Mouse (Mus musculus) embryonic facial prominence, embryonic 11.5 days (tissue): ENCODE results near the gene Ppil6. TPM values are rescaled to one million over a fixed set of nuclear protein-coding genes. Genes with fewer than 3 reads are reported as not detected.

Source experiments
- ATAC-seq: fragments of 200-750 bp; cut with Nextera tagmentation; replicated peaks from 2 replicates; pipeline ENCODE4 v1.8.0; 2017; ENCODE audit warnings: low read depth; ENCODE audit not compliant: insufficient number of reproducible peaks, low FRiP score, low TSS enrichment
- DNase-seq: peaks from one replicate; pipeline ENCODE4 v3.0.0-alpha.2; 2015; ENCODE audit warnings: low spot score
- H3K27ac ChIP-seq: fragments of 300-500 bp; sonication (generic); replicated peaks from 2 replicates; pipeline ENCODE4 v1.5.1; 2014; ENCODE audit warnings: mild to moderate bottlenecking, low read depth, low read length, control low read depth
- H3K27me3 ChIP-seq: fragments of 300-500 bp; sonication (generic); 2 replicates; pipeline ENCODE4 v1.6.1; 2014; ENCODE audit warnings: mild to moderate bottlenecking, low read length, moderate library complexity, mixed read lengths; ENCODE audit not compliant: control insufficient read depth, insufficient read depth
- H3K36me3 ChIP-seq: fragments of 300-500 bp; sonication (generic); replicated peaks from 2 replicates; pipeline ENCODE4 v1.6.1; 2014; ENCODE audit warnings: low read depth, mild to moderate bottlenecking, low read length, moderate library complexity, mixed read lengths; ENCODE audit not compliant: control insufficient read depth, insufficient read depth
- H3K4me1 ChIP-seq: fragments of 300-500 bp; sonication (generic); 2 replicates; pipeline ENCODE4 v1.6.1; 2014; ENCODE audit warnings: low read length, mixed read lengths; ENCODE audit not compliant: control insufficient read depth, insufficient read depth
- H3K4me2 ChIP-seq: fragments of 300-500 bp; sonication (generic); 2 replicates; pipeline ENCODE4 v1.6.1; 2014; ENCODE audit warnings: low read depth, mild to moderate bottlenecking, control low read depth, low read length, moderate library complexity
- H3K4me3 ChIP-seq: fragments of 300-500 bp; sonication (generic); 2 replicates; pipeline ENCODE4 v1.5.1; 2014; ENCODE audit warnings: low read depth, low read length, control low read depth
- H3K9ac ChIP-seq: fragments of 300-500 bp; sonication (generic); replicated peaks from 2 replicates; pipeline ENCODE4 v1.6.1; 2014; ENCODE audit warnings: mild to moderate bottlenecking, control low read depth, low read length
- H3K9me3 ChIP-seq: fragments of 300-500 bp; sonication (generic); replicated peaks from 2 replicates; pipeline ENCODE4 v1.6.1; 2016; ENCODE audit warnings: mild to moderate bottlenecking, low read length, inconsistent platforms, mixed read lengths; ENCODE audit not compliant: control insufficient read depth
- WGBS: fragments of 180-500 bp; shearing (Covaris S2); extraction: QIAGEN DNeasy Blood & Tissue Kit; methylation state at CpG from one replicate; pipeline ENCODE4 v1.1.7; 2014; 5-methylcytosine and 5-hydroxymethylcytosine counted together
- polyA plus RNA-seq: library from polyadenylated mRNA; unstranded; fragments of >200 nt; fragmentation: Nextera tagmentation; extraction: Ambion mirVana; gene quantifications from 2 replicates; pipeline ENCODE4 v1.2.1, GENCODE M21; 2014

Gene Ppil6
- polyA plus RNA-seq, result 0.32 and 0.86 TPM in 2 replicates

DNA sequence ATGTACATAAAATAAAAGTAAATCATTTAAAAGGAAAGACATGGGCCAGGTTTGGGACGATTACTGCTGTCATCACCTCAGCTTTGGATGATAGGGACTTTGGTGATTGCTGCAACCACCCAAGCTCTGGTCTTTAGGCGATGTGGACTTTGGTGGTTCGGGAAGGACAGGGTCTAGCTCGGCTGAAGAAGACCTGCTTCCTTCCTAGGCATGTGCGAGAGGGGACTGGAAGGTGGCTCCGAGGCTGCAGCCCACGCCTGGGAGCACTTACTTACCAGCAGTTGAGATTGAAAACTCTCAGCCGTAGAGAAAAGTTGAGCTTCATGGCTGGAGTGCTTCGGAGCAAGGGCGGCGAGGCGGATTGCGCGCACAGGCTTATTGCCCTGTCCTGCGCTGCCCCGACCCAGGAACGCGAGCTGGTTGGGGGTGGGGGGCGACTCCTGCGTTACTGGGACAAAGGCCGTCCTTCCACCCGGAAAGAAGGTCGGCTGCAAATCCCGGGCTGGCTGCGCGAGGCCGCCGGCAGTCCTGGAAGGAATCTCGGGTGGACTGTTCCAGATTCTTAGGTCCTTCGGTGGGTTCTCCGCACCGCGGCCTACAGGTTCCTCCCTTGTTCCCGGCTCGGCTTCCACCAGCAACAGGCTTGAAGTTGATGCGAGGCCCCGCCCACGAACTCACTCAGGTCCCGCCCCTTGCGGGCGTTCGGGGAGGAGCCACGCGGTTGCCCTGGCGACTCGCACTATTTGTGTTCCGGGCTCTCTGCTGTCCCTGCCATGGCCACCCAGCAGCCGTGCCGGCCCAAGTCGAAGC is at the start of gene Ppil6, which contains the start of gene Smpd2:
Gene Ppil6 (plus strand): TSS at position 732 of the 810 bp plus-strand sequence.
Gene Smpd2 (minus strand): TSS at position 662 of the 810 bp plus-strand sequence.
- peak; percentile 94 for ATAC-seq
- Histone ChIP-seq H3K27ac (peak within 1 kb of the TSS; percentile 56), H3K27me3 (no peaks in the 10 kb centered on the region)

DNA sequence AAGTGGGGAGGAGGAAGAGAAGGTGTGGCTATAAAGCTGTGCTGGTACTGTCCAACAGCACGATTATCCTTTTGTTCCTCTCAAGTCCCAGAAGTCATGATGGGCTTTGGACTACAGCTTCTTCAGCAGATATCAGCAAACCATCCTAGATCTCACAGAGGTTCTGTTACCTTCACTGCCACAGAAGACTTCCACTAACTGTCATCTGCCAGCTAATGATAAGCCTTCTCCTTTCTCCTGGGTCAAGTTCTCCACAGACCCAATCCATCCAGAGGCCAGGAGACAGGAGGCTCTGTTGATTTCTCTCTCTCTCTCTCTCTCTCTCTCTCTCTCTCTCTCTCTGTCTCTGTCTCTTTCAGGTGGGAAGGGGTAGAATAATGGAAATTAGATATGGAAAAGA is 42.0 kb upstream of the Ppil6 start:
- ATAC-seq, result no peak
- 93% methylated on average over 1 of the region's 1 CpGs for WGBS

More for the DNA sequence above, at the start of gene Ppil6, which contains the start of gene Smpd2:
- Histone ChIP-seq H3K4me1 (no peaks in the 10 kb centered on the region; the same call in 1 of the 2 replicates), H3K9ac (peak within 1 kb of the TSS; percentile 79), H3K4me3 (peak within 1 kb of the TSS; percentile 66), H3K4me2 (peak within 1 kb of the TSS; percentile 98), H3K9me3 (no peaks in the 10 kb centered on the region), H3K36me3 (peaks cover 5% of the 10 kb centered on the region)
- peak; percentile 97 for DNase-seq
- WGBS, result under 1% methylated on average over 50 of the region's 50 CpGs

DNA sequence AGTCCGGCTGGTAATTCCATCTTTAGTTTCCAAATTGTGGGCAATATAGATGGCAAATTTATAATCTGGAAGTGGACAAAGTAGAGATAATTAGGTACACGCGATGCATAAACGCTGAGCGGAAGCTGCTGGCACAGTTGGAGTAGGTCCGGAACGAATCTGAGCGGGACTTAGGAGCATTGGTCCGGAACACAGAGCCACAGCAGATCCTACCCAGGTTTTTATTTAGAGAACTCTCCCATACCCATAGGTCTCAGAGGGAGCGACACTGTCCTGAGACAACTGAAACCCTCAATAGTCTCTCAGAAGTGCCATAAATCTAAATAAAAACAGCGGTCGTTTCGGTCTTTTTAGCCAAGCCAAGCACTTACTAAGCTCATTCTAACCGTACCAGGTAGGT is 40.6 kb upstream of the Ppil6 start:
- Histone ChIP-seq H3K27ac (no peak overlapping the region), H3K4me1 (no peaks in the 10 kb centered on the region), H3K4me2 (peak overlapping the region; percentile 42), H3K36me3 (peaks cover 3% of the 10 kb centered on the region), H3K27me3 (no peaks in the 10 kb centered on the region), H3K4me3 (peak overlapping the region; percentile 88), H3K9ac (peak overlapping the region; percentile 80), H3K9me3 (no peaks in the 10 kb centered on the region)
- 14% methylated on average over 14 of the region's 14 CpGs for WGBS
- DNase-seq, result peak; percentile 51
- ATAC-seq, result peak; percentile 60

More for the DNA sequence above, 42.0 kb upstream of the Ppil6 start:
- no peaks in the 10 kb centered on the region for H3K4me1 ChIP-seq
- no peak overlapping the region for H3K4me2 ChIP-seq
- no peak overlapping the region for H3K9ac ChIP-seq
- H3K4me3 ChIP-seq, result no peak overlapping the region
- peaks cover 3% of the 10 kb centered on the region for H3K36me3 ChIP-seq
- H3K9me3 ChIP-seq, result no peaks in the 10 kb centered on the region
- H3K27ac ChIP-seq, result no peak overlapping the region
- no peaks in the 10 kb centered on the region for H3K27me3 ChIP-seq
- no peak for DNase-seq

DNA sequence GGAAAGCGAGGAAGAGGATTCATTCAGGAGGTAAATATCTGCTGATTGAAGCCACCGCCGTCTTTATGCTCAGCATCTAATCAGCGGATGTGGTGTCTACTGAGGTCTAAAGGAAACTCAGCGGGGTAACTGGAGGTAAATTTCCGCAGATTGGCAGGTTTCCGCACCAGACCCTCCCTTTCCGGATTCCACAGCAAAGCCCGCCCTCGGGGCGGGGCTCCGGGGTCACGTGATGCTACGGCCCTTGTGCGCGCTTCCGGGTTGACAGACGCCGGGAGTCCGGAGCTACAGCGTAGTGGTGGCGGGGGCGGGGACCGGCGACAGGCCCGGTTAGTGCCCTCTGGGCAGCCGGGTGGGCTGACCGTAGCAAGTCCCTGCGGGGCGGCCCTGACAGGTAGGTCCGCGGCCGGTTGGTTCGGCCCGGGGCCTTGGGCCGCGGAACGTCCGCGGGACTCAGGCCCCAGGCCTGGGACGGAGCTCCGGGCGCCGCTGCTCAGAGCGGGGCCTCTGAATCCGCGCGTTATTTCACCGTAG is 40.0 kb upstream of the Ppil6 start, which contains the start of gene Zbtb24:
Gene Zbtb24 (plus strand): TSS at position 247 of the 534 bp plus-strand sequence.
- peak; percentile 89 for ATAC-seq
- Histone ChIP-seq H3K27ac (no peak within 1 kb of the TSS), H3K36me3 (peaks cover 3% of the 10 kb centered on the region), H3K27me3 (no peaks in the 10 kb centered on the region), H3K4me2 (peak within 1 kb of the TSS; percentile 68), H3K4me3 (peak within 1 kb of the TSS; percentile 88), H3K4me1 (no peaks in the 10 kb centered on the region), H3K9ac (peak within 1 kb of the TSS; percentile 80), H3K9me3 (no peaks in the 10 kb centered on the region)
- peak; percentile 98 for DNase-seq
- WGBS, result 0% methylated on average over 49 of the region's 49 CpGs

DNA sequence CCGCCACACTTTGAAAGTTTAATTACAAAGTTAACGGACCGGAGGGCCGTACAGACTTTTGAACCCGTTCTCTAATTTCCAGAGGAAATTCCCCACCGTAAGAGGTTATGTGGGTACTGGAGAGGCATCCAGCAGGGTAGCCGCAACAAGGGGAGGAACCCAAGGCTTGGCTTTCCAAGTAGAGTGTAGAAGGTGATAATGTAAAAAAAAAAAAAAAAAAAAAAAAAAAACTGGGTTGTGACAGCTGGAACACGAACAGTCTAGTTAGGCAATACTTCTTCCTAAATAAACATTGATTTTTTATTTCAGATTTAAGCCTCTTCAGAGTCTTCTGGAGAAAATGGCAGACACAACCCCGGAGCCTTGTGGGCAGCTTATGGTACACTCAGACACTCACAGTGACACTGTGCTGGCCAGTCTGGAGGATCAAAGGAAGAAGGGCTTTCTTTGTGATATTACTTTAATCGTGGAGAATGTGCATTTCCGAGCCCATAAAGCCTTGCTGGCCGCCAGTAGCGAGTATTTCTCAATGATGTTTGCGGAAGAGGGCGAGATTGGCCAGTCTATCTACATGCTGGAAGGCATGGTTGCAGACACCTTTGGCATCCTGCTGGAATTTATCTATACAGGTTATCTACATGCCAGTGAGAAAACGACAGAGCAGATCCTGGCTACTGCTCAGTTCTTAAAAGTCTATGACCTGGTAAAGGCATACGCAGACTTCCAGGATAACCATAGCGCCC is 39.3 kb upstream of the Ppil6 start:
- no peak overlapping the region for H3K27ac ChIP-seq
- no peaks in the 10 kb centered on the region for H3K27me3 ChIP-seq
- DNase-seq, result no peak
- H3K9ac ChIP-seq, result peak overlapping the region; percentile 80
- H3K4me1 ChIP-seq, result no peaks in the 10 kb centered on the region
- no peak for ATAC-seq
- H3K4me2 ChIP-seq, result peak overlapping the region; percentile 68
- 56% methylated on average over 18 of the region's 18 CpGs for WGBS
- H3K4me3 ChIP-seq, result peak overlapping the region; percentile 88
- H3K36me3 ChIP-seq, result peaks cover 3% of the 10 kb centered on the region
- H3K9me3 ChIP-seq, result no peaks in the 10 kb centered on the region

DNA sequence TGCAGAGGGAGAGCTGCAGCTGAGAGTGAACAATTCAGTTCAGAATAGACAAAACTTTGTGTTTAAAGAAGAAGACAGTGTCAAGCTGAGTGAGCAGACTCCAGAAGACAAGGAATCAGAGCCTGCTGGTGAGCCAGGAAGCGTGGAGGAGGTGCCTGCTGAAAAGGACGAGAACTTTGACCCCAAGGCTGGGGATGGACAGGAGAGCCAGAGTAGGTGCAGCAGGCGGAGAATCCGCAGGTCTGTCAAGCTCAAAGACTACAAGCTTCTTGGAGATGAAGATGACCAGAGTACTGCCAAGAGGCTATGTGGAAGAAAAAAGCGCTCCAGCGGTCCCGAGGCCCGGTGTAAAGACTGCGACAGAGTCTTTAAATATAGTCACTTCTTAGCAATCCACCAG is 38.6 kb upstream of the Ppil6 start:
- Histone ChIP-seq H3K4me2 (no peak overlapping the region), H3K27ac (no peak overlapping the region), H3K4me3 (no peak overlapping the region), H3K36me3 (peaks cover 3% of the 10 kb centered on the region), H3K27me3 (no peaks in the 10 kb centered on the region), H3K4me1 (no peaks in the 10 kb centered on the region), H3K9me3 (no peaks in the 10 kb centered on the region), H3K9ac (no peak overlapping the region)
- DNase-seq (no peak), ATAC-seq (no peak)
- WGBS, result 97% methylated on average over 9 of the region's 9 CpGs

DNA sequence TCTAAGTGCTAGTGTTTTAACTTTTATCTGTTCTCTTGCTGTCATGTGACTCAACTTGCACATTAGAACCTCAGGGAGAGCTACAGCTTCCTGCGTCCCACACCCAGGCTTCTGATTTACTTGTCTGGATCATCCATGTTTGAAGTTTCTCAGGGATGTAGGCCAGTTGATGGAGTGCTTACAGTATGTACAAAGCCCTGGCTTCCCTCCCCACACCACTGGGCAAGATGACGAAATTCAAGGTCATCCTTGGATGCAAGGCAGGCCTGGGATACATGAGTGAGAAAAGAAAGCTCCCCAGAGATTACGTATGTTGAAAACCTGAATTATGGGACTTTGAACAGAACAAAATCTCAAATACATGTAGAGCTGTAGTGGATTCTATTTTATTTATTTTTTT is 37.4 kb upstream of the Ppil6 start:
- ATAC-seq (no peak), DNase-seq (no peak)
- no peak overlapping the region for H3K4me2 ChIP-seq
- H3K27me3 ChIP-seq, result no peaks in the 10 kb centered on the region
- no peak overlapping the region for H3K27ac ChIP-seq
- H3K9ac ChIP-seq, result no peak overlapping the region
- H3K9me3 ChIP-seq, result no peaks in the 10 kb centered on the region
- H3K4me1 ChIP-seq, result no peaks in the 10 kb centered on the region
- peaks cover 3% of the 10 kb centered on the region for H3K36me3 ChIP-seq
- 94% methylated on average over 3 of the region's 3 CpGs for WGBS
- no peak overlapping the region for H3K4me3 ChIP-seq
